Mouse (Mus musculus): ENCODE results near the gene Cul4a. TPM values are rescaled to one million over a fixed set of nuclear protein-coding genes. Genes with fewer than 3 reads are reported as not detected.
"Not testable (repeated sequence)": the region's sequence is repeated elsewhere in the genome, so short reads cannot be mapped to it uniquely, and the experiment has no call there.

Cul4a gene
- polyA plus RNA-seq, 1 experiment from 2014 or later: 62.9 TPM

DNA sequence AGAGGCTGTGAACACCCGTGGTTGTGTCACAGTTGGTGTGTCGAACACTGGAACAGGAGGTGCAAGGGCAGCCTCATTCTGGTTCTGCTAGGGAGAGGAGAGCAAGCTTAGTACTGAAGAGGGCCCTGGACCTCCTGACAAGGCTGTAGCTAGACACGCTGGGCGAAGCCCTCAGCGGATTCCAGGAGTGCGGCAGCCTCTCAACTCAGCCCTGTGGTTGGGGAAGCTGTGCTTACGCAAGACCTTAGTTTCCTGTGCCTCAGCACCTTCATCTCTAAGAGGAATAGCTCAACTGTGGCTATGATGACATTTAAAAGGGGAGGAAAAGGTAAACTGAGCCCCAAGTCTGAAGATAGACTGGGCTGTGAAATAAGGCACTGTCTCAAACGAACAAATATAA lies 30.4 kb upstream of the Cul4a start:
- Histone ChIP-seq H3K27ac (ENCODE audit: low read depth) (peak overlapping the region; percentile 72), H3K9ac (replicated peaks) (peak overlapping the region; percentile 12; the same call in 1 of the 2 replicates)

DNA sequence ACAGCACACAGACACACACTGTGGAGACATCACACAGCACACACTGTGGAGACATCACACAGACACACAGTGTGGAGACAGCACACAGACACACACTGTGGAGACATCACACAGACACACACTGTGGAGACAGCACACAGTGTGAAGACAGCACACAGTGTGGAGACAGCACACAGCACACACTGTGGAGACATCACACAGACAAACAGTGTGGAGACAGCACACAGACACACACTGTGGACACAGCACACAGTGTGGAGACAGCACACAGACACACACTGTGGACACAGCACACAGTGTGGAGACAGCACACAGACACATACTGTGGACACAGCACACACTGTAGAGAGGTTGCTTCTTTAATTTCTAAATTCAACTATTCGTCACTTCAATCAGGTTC lies 29.8 kb upstream of the Cul4a start:
- not testable (repeated sequence) for H3K4me3 ChIP-seq (ENCODE audit: low read depth, low read length); DNase-seq; H3K9me3 ChIP-seq (ENCODE audit: low read length); H3K27ac ChIP-seq (ENCODE audit: low read depth); H3K4me1 ChIP-seq (ENCODE audit: insufficient read depth); H3K4me2 ChIP-seq (ENCODE audit: low read depth, low read length); H3K27me3 ChIP-seq (ENCODE audit: insufficient read depth, low read length)
- peaks cover 52% of the 10 kb centered on the region for H3K36me3 ChIP-seq (replicated peaks; ENCODE audit: insufficient read depth, low read length)
- peak; percentile 8 for ATAC-seq
- 0 out of 2 replicates have a peak overlapping the region, but pooled peaks have one; percentile 12 for H3K9ac ChIP-seq (replicated peaks)
- 86% methylated on average over 1 of the region's 1 CpGs for WGBS (ENCODE audit: insufficient replicate concordance)

More for the DNA sequence above, 30.4 kb upstream of the Cul4a start:
- Histone ChIP-seq H3K4me3 (ENCODE audit: low read depth, low read length) (no peak overlapping the region), H3K4me2 (ENCODE audit: low read depth, low read length) (no peak overlapping the region), H3K4me1 (ENCODE audit: insufficient read depth) (peaks cover 9% of the 10 kb centered on the region; the same call in 1 of the 2 replicates), H3K36me3 (replicated peaks; ENCODE audit: insufficient read depth, low read length) (peaks cover 48% of the 10 kb centered on the region), H3K27me3 (ENCODE audit: insufficient read depth, low read length) (no peaks in the 10 kb centered on the region), H3K9me3 (ENCODE audit: low read length) (no peaks in the 10 kb centered on the region)
- 46% methylated on average over 8 of the region's 8 CpGs for WGBS (ENCODE audit: insufficient replicate concordance)
- peak; percentile 55 for ATAC-seq
- DNase-seq: peak; percentile 50
- no peak for TF ChIP-seq EP300 (IDR thresholded peaks at IDR 0.05; ENCODE audit: low read depth)
- no peak for TF ChIP-seq CTCF (IDR thresholded peaks at IDR 0.05; ENCODE audit: low read depth)

DNA sequence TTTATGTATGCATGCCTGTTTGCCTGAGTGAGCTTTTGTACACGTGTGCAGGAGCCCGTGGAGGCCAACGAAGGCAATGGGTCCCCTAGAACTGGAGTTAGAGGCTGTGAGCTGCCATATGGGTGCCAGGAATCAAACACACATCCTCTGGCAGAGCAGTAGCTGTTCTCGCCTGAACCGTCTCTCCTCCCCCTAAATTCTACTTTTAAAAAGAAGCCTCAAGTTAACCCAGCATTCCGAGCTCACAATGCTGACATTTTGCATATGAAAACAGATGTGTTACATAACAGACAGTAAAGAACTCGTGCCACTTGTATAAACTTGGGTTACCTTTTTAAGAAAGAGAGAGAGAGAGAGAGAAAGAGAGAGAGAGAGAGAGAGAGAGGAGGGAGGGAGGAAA lies 27.9 kb upstream of the Cul4a start:
- H3K9ac ChIP-seq (replicated peaks): no peak overlapping the region
- H3K4me1 ChIP-seq (ENCODE audit: insufficient read depth): peaks cover 9% of the 10 kb centered on the region; the same call in 1 of the 2 replicates
- TF ChIP-seq CTCF (IDR thresholded peaks at IDR 0.05; ENCODE audit: low read depth) (no peak), EP300 (IDR thresholded peaks at IDR 0.05; ENCODE audit: low read depth) (no peak)
- 75% methylated on average over 7 of the region's 7 CpGs for WGBS (ENCODE audit: insufficient replicate concordance)
- DNase-seq: no peak
- no peak overlapping the region for H3K4me2 ChIP-seq (ENCODE audit: low read depth, low read length)
- no peaks in the 10 kb centered on the region for H3K27me3 ChIP-seq (ENCODE audit: insufficient read depth, low read length)
- ATAC-seq: no peak
- H3K36me3 ChIP-seq (replicated peaks; ENCODE audit: insufficient read depth, low read length): peaks cover 69% of the 10 kb centered on the region
- no peak overlapping the region for H3K27ac ChIP-seq (ENCODE audit: low read depth)
- H3K9me3 ChIP-seq (ENCODE audit: low read length): no peaks in the 10 kb centered on the region
- H3K4me3 ChIP-seq (ENCODE audit: low read depth, low read length): no peak overlapping the region

DNA sequence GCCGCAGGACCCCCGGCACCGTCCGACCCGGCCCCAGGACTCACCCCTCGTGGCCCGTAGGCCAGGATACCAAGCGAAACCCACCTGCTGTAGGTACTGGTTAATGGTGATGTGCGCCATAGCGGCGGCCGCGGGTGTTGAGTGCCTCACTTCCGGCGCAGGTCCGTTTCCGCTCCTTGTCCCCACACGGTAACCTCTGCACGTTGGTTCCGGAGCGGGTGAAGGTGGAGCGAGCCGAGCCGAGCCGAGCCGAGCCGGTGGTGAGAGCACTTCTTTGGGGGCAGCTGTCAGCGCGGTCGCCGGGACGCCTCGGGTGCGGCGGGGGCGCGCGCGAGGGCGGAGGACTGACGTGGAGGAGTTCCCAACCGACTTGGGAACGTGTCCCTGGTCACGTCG lies 732 bp upstream of the Cul4a start:
- Histone ChIP-seq H3K4me3 (ENCODE audit: low read depth, low read length) (peak overlapping the region; percentile 79), H3K4me2 (ENCODE audit: low read depth, low read length) (peak overlapping the region; percentile 86), H3K27ac (ENCODE audit: low read depth) (peak overlapping the region; percentile 93), H3K4me1 (ENCODE audit: insufficient read depth) (peaks cover 20% of the 10 kb centered on the region), H3K27me3 (ENCODE audit: insufficient read depth, low read length) (no peaks in the 10 kb centered on the region), H3K9me3 (ENCODE audit: low read length) (no peaks in the 10 kb centered on the region), H3K9ac (replicated peaks) (peak overlapping the region; percentile 82), H3K36me3 (replicated peaks; ENCODE audit: insufficient read depth, low read length) (peaks cover 6% of the 10 kb centered on the region; the same call in 1 of the 2 replicates)
- TF ChIP-seq EP300 (IDR thresholded peaks at IDR 0.05; ENCODE audit: low read depth) (no peak), CTCF (IDR thresholded peaks at IDR 0.05; ENCODE audit: low read depth) (no peak)
- WGBS (ENCODE audit: insufficient replicate concordance): under 1% methylated on average over 45 of the region's 45 CpGs
- ATAC-seq: peak; percentile 53
- DNase-seq: peak; percentile 94

DNA sequence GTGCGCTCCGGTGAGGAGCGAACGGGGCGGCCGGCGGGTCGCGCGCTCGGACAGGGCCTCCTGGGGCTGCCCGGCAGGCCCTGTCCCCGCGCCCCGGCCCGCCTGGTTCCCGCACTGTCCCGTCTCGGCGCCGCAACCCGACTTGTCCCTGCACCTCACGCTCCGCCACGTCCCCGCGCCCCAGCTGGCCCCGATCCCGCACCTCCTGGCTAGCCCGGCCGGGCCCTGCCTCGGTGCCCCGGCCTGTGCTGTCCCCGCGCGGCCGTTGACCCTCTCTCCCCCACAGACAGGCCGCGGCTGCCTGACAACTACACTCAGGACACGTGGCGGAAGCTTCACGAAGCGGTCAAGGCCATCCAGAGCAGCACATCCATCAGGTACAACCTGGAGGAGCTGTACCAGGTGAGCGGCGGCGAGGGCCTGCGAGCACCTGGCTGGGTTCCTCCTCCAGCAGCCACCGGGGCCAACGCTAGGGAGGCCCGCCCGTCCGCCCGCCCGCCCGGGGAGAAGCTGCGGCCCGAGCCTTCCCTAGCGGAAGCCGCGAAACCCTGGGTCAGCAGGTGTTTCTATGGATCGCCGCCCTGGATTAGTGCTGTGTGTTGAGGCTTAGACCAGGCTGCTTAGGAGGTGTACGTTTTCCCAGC lies 609 bp downstream of the Cul4a start:
- H3K9ac ChIP-seq (replicated peaks): peak overlapping the region; percentile 94
- WGBS (ENCODE audit: insufficient replicate concordance): under 1% methylated on average over 55 of the region's 63 CpGs
- peaks cover 6% of the 10 kb centered on the region; the same call in 1 of the 2 replicates for H3K36me3 ChIP-seq (replicated peaks; ENCODE audit: insufficient read depth, low read length)
- no peaks in the 10 kb centered on the region for H3K27me3 ChIP-seq (ENCODE audit: insufficient read depth, low read length)
- peaks cover 28% of the 10 kb centered on the region for H3K4me1 ChIP-seq (ENCODE audit: insufficient read depth)
- DNase-seq (peak; percentile 80), ATAC-seq (peak; percentile 54)
- no peak for TF ChIP-seq EP300 (IDR thresholded peaks at IDR 0.05; ENCODE audit: low read depth)
- no peak for TF ChIP-seq CTCF (IDR thresholded peaks at IDR 0.05; ENCODE audit: low read depth)
- peak overlapping the region; percentile 67 for H3K4me2 ChIP-seq (ENCODE audit: low read depth, low read length)
- H3K4me3 ChIP-seq (ENCODE audit: low read depth, low read length): peak overlapping the region; percentile 79
- no peaks in the 10 kb centered on the region for H3K9me3 ChIP-seq (ENCODE audit: low read length)
- H3K27ac ChIP-seq (ENCODE audit: low read depth): peak overlapping the region; percentile 92

DNA sequence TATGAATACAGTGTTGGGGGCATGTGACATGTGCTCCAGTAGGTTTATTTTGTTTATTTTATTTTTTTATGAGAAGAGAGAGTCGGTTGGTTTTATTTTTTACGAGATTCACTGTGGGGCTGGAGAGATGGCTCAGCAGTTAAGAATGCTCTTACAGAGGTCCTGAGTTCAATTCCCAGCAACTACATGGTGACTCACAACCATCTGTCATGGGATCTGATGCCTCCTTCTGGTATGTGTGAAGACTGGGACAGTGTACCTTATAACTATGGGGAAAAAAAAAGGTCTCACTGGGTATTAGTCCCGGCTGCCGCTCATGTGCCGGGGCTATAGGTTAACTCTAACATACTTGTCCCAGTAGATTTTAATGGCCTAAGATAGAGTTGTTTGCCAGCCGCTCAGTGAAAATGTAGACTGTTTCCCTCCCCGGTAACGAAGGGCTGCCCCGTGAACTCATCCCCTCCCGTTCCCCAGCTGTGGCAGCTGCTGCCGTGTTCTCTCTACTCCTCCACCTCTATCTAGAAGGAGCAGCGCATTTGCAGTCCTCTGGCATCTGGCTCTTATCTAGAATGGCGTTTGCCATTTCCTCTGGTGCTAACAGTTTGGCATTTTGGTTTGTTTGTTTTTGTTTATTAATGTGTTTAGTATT lies 2.7 kb downstream of the Cul4a start:
- Histone ChIP-seq H3K9ac (replicated peaks) (peak overlapping the region; percentile 94), H3K27ac (ENCODE audit: low read depth) (peak overlapping the region; percentile 92), H3K27me3 (ENCODE audit: insufficient read depth, low read length) (no peaks in the 10 kb centered on the region), H3K4me2 (ENCODE audit: low read depth, low read length) (peak overlapping the region; percentile 67), H3K4me3 (ENCODE audit: low read depth, low read length) (peak overlapping the region; percentile 22), H3K36me3 (replicated peaks; ENCODE audit: insufficient read depth, low read length) (peaks cover 13% of the 10 kb centered on the region; the same call in 1 of the 2 replicates), H3K4me1 (ENCODE audit: insufficient read depth) (peaks cover 28% of the 10 kb centered on the region), H3K9me3 (ENCODE audit: low read length) (no peaks in the 10 kb centered on the region)
- ATAC-seq (peak; percentile 13; the same call in 1 of the 2 replicates), DNase-seq (peak; percentile 67)
- WGBS (ENCODE audit: insufficient replicate concordance): 49% methylated on average over 13 of the region's 13 CpGs
- TF ChIP-seq CTCF (IDR thresholded peaks at IDR 0.05; ENCODE audit: low read depth) (no peak), EP300 (IDR thresholded peaks at IDR 0.05; ENCODE audit: low read depth) (peak; percentile 94)
